Comparison of ENCODE assay signal across 23 mouse cellular contexts in genomic region chr5:48129981-48130380, GRCm38 (mm10).
A peak's percentile ranks its signal among the peaks of the same experiment; 100 is the strongest.
DNase-seq lines count a peak whose midpoint lies in the region; ATAC-seq and TF ChIP-seq lines count a peak whose summit lies in the region.
"Had no signal": no experiment of that assay in that cellular context is flagged by ENCODE, and none has a peak within 500 bp of the region (broad histone marks: within the 10 kb centered on the region; RNA-seq: fewer than 3 reads in every experiment).

No protein-coding gene starts in this region.

- peak; percentile 15 for DNase-seq in layer of hippocampus, adult 11-12 months (ENCODE audit: low spot score)
- no peak for DNase-seq in layer of hippocampus, postnatal 25 days (ENCODE audit: extremely low spot score in 1 of 2, low spot score in 1 of 2)
- peak; percentile 53 for DNase-seq in right cerebral cortex, adult 18-20 months
- no peak for DNase-seq in right cerebral cortex, postnatal 25 days
- DNase-seq in forebrain, postnatal 0 days = peak; percentile 25
- peak; percentile 63 for DNase-seq in layer of hippocampus, adult 9-11 months
- no peak for DNase-seq in adrenal gland, postnatal 10 days
- DNase-seq: adrenal gland, adult 2 months; cerebellum, adult 9-11 months; gastrocnemius, adult 2 months; kidney, adult 2 months; liver; thymus, postnatal 25 days had no signal

- TF ChIP-seq CTCF in forebrain, postnatal 0 days (IDR thresholded peaks at IDR 0.05; ENCODE audit: low read depth) = no peak

- WGBS in forebrain, postnatal 0 days = 68% methylated on average over 4 of the region's 4 CpGs

- ATAC-seq in forebrain, postnatal 0 days = peak; percentile 40; the same call in 1 of the 2 replicates
- no peak for ATAC-seq in megakaryocyte-erythroid progenitor cell, adult 5-6 weeks (replicated peaks; ENCODE audit: low FRiP score, low TSS enrichment, poor library complexity, severe bottlenecking)
- ATAC-seq: midbrain, embryonic 16.5 days had no signal

- no peaks in the 10 kb centered on the region for H3K9me3 ChIP-seq in forebrain, postnatal 0 days (ENCODE audit: low read length)
- H3K9me3 ChIP-seq: embryonic facial prominence, embryonic 15.5 days; hindbrain, embryonic 15.5 days; limb, embryonic 10.5 days; liver, embryonic 15.5 days; midbrain, embryonic 10.5 days had no signal

- H3K9ac ChIP-seq in forebrain, postnatal 0 days = no peak overlapping the region
- H3K9ac ChIP-seq: embryonic facial prominence, embryonic 15.5 days; hindbrain, embryonic 15.5 days; liver, embryonic 15.5 days had no signal

- no peak overlapping the region for H3K27ac ChIP-seq in forebrain, postnatal 0 days (ENCODE audit: low read depth, low read length)
- H3K27ac ChIP-seq: embryonic facial prominence, embryonic 15.5 days; gastrocnemius, adult 2 months; hindbrain, embryonic 15.5 days; kidney, postnatal 0 days; limb, embryonic 10.5 days; liver, embryonic 15.5 days; macrophage; midbrain, embryonic 10.5 days had no signal

- H3K27me3 ChIP-seq in forebrain, postnatal 0 days (ENCODE audit: insufficient read depth, low read length) = no peaks in the 10 kb centered on the region
- H3K27me3 ChIP-seq: embryonic facial prominence, embryonic 15.5 days; hindbrain, embryonic 15.5 days; liver, embryonic 15.5 days had no signal

- no peaks in the 10 kb centered on the region for H3K4me1 ChIP-seq in forebrain, postnatal 0 days (ENCODE audit: insufficient read depth)
- H3K4me1 ChIP-seq: embryonic facial prominence, embryonic 15.5 days; hindbrain, embryonic 15.5 days; limb, embryonic 10.5 days; liver, embryonic 15.5 days; midbrain, embryonic 10.5 days had no signal

- H3K4me3 ChIP-seq in forebrain, postnatal 0 days (ENCODE audit: low read depth, low read length) = no peak overlapping the region
- H3K4me3 ChIP-seq: embryonic facial prominence, embryonic 15.5 days; gastrocnemius, adult 2 months; hindbrain, embryonic 15.5 days; limb, embryonic 10.5 days; liver, embryonic 15.5 days; midbrain, embryonic 10.5 days had no signal

- no peaks in the 10 kb centered on the region for H3K36me3 ChIP-seq in forebrain, postnatal 0 days (ENCODE audit: insufficient read depth)
- H3K36me3 ChIP-seq: embryonic facial prominence, embryonic 15.5 days; hindbrain, embryonic 15.5 days; limb, embryonic 10.5 days; liver, embryonic 15.5 days; midbrain, embryonic 10.5 days had no signal

- H3K4me2 ChIP-seq in forebrain, postnatal 0 days (ENCODE audit: low read depth) = no peak overlapping the region
- H3K4me2 ChIP-seq: embryonic facial prominence, embryonic 15.5 days; heart, embryonic 11.5 days; hindbrain, embryonic 15.5 days; liver, embryonic 15.5 days had no signal

Comparison
In these comparisons a context has a peak if more than half of its experiments do, and no peak if none do; other contexts are left out.
1. DNase-seq: peak in layer of hippocampus, adult 11-12 months (single experiment), right cerebral cortex, adult 18-20 months (single experiment), forebrain, postnatal 0 days (single experiment) and layer of hippocampus, adult 9-11 months (single experiment); none in layer of hippocampus, postnatal 25 days (0 of 2), right cerebral cortex, postnatal 25 days (single experiment) and adrenal gland, postnatal 10 days (single experiment).